Mouse (Mus musculus) liver, adult 2 months (tissue): ENCODE results near the gene Cenpm.

Experiments used
- CTCF ChIP-seq: fragments of 200-500 bp; IDR thresholded peaks from 2 replicates; pipeline ENCODE4 v1.5.1; 2011; ENCODE audit warnings: low read depth, low read length, control low read depth
- POLR2A ChIP-seq: fragments of 200-500 bp; IDR thresholded peaks from 2 replicates; pipeline ENCODE4 v1.6.1; 2011; ENCODE audit warnings: low read length, control low read depth; ENCODE audit not compliant: insufficient read depth; ENCODE audit errors: extremely low read depth

DNA sequence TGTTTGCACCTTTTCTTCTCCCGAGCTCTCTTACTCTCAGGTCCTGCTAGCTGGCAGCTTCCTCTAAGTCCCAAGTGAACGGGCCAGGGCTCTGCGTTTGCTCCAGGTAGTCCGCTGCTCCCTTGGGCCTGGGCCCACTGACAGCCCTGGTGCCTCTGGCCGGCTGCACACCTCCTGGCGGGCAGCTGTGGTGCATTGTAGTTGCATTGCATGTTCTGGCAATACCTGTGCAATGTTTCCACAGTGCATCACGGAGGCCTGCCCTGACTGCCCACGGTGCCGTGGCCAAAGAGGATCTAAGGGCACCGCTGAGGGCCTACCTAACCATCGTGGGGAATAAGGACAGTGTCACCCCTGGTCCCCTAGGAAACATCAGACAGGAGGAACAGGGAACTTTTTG is 46.6 kb downstream of the Cenpm start:
- TF ChIP-seq CTCF (no peak), POLR2A (no peak)
